Comparison of ENCODE assay signal across 13 mouse cellular contexts in the genomic region with DNA sequence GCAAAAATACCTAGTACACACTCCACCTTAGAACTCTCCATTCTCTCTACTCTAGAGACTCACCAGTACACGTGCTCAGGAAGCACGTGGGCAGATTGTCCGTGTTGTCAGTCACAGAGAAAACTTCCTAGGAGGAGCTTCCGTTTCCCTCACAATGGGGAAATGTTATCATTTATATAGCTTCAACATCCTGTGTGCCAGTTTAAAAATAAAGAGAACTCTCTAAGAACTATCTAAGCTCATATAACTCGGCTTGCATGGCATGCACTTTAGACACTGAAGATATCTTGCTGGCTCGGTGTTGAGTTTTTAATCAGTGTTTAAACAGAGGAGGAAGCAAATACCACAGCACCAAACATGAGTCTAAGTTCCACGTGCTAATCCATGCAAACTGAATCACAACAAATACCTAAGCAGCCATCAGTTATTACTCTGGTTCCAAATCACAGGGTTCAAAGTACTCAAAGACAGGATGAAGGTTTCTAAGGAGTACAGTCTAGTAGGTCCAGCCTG.
DNase-seq lines count a peak whose midpoint lies in the region; ATAC-seq and TF ChIP-seq lines count a peak whose summit lies in the region.
"Had no signal": no experiment of that assay in that cellular context is flagged by ENCODE, and none has a peak within 500 bp of the region (broad histone marks: within the 10 kb centered on the region; RNA-seq: fewer than 3 reads in every experiment).

No protein-coding gene starts in this region.

- DNase-seq in kidney, adult 2 months = peak; percentile 64
- DNase-seq in kidney, postnatal 10 days = no peak
- peak; percentile 67 for DNase-seq in heart, postnatal 0 days (ENCODE audit: low spot score)
- peak; percentile 71 for DNase-seq in lung, postnatal 36 days
- DNase-seq in left cerebral cortex, adult 8-10 months (ENCODE audit: low spot score in 2 of 2) = no peak
- DNase-seq in thymus, postnatal 4 days = no peak
- DNase-seq: cerebellum, adult 9-10 months; left cerebral cortex, postnatal 4 days; thymus, adult 2 months had no signal

- no peak overlapping the region; the same call in 1 of the 2 replicates for H3K4me2 ChIP-seq in heart, postnatal 0 days (ENCODE audit: low read depth, low read length)
- H3K4me2 ChIP-seq: embryonic facial prominence, embryonic 13.5 days had no signal

- no peak overlapping the region for H3K4me3 ChIP-seq in kidney, adult 2 months (ENCODE audit: insufficient read depth, low read depth, low read length)
- H3K4me3 ChIP-seq in cortical plate, adult 2 months (ENCODE audit: insufficient read depth, low read length) = no peak overlapping the region
- H3K4me3 ChIP-seq in heart, postnatal 0 days (ENCODE audit: low read depth, low read length) = no peak overlapping the region
- H3K4me3 ChIP-seq: embryonic facial prominence, embryonic 13.5 days had no signal

- H3K27ac ChIP-seq in kidney, adult 2 months (ENCODE audit: insufficient read depth, low read depth, low read length) = peak overlapping the region; percentile 65
- H3K27ac ChIP-seq in cortical plate, adult 2 months (ENCODE audit: insufficient read depth, low read length) = peak overlapping the region; percentile 47; the same call in 1 of the 2 replicates
- H3K27ac ChIP-seq in heart, postnatal 0 days (ENCODE audit: low read depth) = peak overlapping the region; percentile 62
- H3K27ac ChIP-seq: embryonic facial prominence, embryonic 13.5 days; macrophage had no signal

- H3K27me3 ChIP-seq in kidney, adult 2 months (replicated peaks; ENCODE audit: control insufficient read depth, insufficient read depth, low read length) = no peaks in the 10 kb centered on the region
- no peaks in the 10 kb centered on the region for H3K27me3 ChIP-seq in heart, postnatal 0 days (ENCODE audit: control insufficient read depth, insufficient read depth, low read length)
- H3K27me3 ChIP-seq: embryonic facial prominence, embryonic 13.5 days had no signal

- H3K4me1 ChIP-seq in kidney, adult 2 months (ENCODE audit: control insufficient read depth, insufficient read depth, low read length) = peaks cover 12% of the 10 kb centered on the region
- H3K4me1 ChIP-seq in cortical plate, adult 2 months (ENCODE audit: control insufficient read depth, insufficient read depth, low read length) = peaks cover 20% of the 10 kb centered on the region
- H3K4me1 ChIP-seq in heart, postnatal 0 days (ENCODE audit: control insufficient read depth, insufficient read depth) = peaks cover 46% of the 10 kb centered on the region

- no peak for TF ChIP-seq POLR2A in kidney, adult 2 months (IDR thresholded peaks at IDR 0.05; ENCODE audit: low read depth, low read length)
- TF ChIP-seq POLR2A in cortical plate, adult 2 months (IDR thresholded peaks at IDR 0.05; ENCODE audit: extremely low read depth, insufficient read depth, low read length) = no peak

- ATAC-seq in heart, postnatal 0 days (ENCODE audit: insufficient read depth, low read depth) = peak; percentile 57; the same call in 1 of the 2 replicates
- ATAC-seq: forebrain, embryonic 14.5 days had no signal

- WGBS in kidney, adult 2 months = 26% methylated on average over 7 of the region's 7 CpGs
- 3% methylated on average over 7 of the region's 7 CpGs for WGBS in heart, postnatal 0 days

- TF ChIP-seq CTCF in kidney, adult 2 months (conservative IDR thresholded peaks at IDR 0.05; ENCODE audit: insufficient read depth, insufficient read length, low read depth, low read length) = no peak
- no peak for TF ChIP-seq CTCF in cortical plate, adult 2 months (IDR thresholded peaks at IDR 0.05; ENCODE audit: extremely low read depth, insufficient read depth, low read length)
- no peak for TF ChIP-seq CTCF in heart, postnatal 0 days (IDR thresholded peaks at IDR 0.05; ENCODE audit: low read depth)

- no peak overlapping the region for H3K9ac ChIP-seq in heart, postnatal 0 days (replicated peaks; ENCODE audit: low read depth, low read length)
- H3K9ac ChIP-seq: embryonic facial prominence, embryonic 13.5 days had no signal

- TF ChIP-seq EP300 in heart, postnatal 0 days (IDR thresholded peaks at IDR 0.05; ENCODE audit: low read depth) = peak; percentile 49; the same call in 1 of the 2 replicates

- H3K9me3 ChIP-seq in heart, postnatal 0 days (replicated peaks; ENCODE audit: control insufficient read depth, low read length) = no peaks in the 10 kb centered on the region
- H3K9me3 ChIP-seq: embryonic facial prominence, embryonic 13.5 days had no signal

- no peaks in the 10 kb centered on the region for H3K36me3 ChIP-seq in kidney, adult 2 months (ENCODE audit: control insufficient read depth, insufficient read depth, low read length)
- H3K36me3 ChIP-seq in heart, postnatal 0 days (replicated peaks; ENCODE audit: control insufficient read depth, insufficient read depth, low read length) = no peaks in the 10 kb centered on the region
- H3K36me3 ChIP-seq: embryonic facial prominence, embryonic 13.5 days had no signal

Comparison
In these comparisons a context has a peak if more than half of its experiments do, and no peak if none do; other contexts are left out.
1. DNase-seq: peak in kidney, adult 2 months (single experiment), heart, postnatal 0 days (single experiment) and lung, postnatal 36 days (single experiment); none in kidney, postnatal 10 days (single experiment), left cerebral cortex, adult 8-10 months (0 of 2) and thymus, postnatal 4 days (single experiment).
2. Peak in every context shown above with its lines, with median percentiles within 50 percentile points of each other: H3K27ac ChIP-seq.